Mouse (Mus musculus) embryonic facial prominence, embryonic 10.5 days (tissue): ENCODE measurements around the gene Brd1. TPM values are rescaled to one million over a fixed set of nuclear protein-coding genes. Genes with fewer than 3 reads are reported as not detected.
"Not testable (repeated sequence)": the region's sequence is repeated elsewhere in the genome, so short reads cannot be mapped to it uniquely, and the experiment has no call there.

Experiments
- DNase-seq: peaks from one replicate; pipeline ENCODE4 v3.0.0-alpha.2; 2017; ENCODE audit warnings: low spot score
- H3K27ac ChIP-seq: fragments of 300-500 bp; sonication (generic); replicated peaks from 2 replicates; pipeline ENCODE4 v1.5.1; 2016; ENCODE audit warnings: mild to moderate bottlenecking
- H3K27me3 ChIP-seq: fragments of 300-500 bp; sonication (generic); replicated peaks from 2 replicates; pipeline ENCODE4 v1.6.1; 2016; ENCODE audit warnings: low read depth, mild to moderate bottlenecking; ENCODE audit not compliant: poor library complexity, severe bottlenecking
- H3K36me3 ChIP-seq: fragments of 300-500 bp; sonication (generic); replicated peaks from 2 replicates; pipeline ENCODE4 v1.6.1; 2016; ENCODE audit warnings: mild to moderate bottlenecking, moderate library complexity
- H3K4me1 ChIP-seq: fragments of 300-500 bp; sonication (generic); 2 replicates; pipeline ENCODE4 v1.6.1; 2016
- H3K4me3 ChIP-seq: fragments of 300-500 bp; sonication (generic); 2 replicates; pipeline ENCODE4 v1.5.1; 2016; ENCODE audit warnings: mild to moderate bottlenecking, moderate library complexity
- H3K9me3 ChIP-seq: fragments of 300-500 bp; sonication (generic); 2 replicates; pipeline ENCODE4 v1.6.1; 2016; ENCODE audit warnings: mild to moderate bottlenecking
- WGBS: fragments of 180-500 bp; shearing (Covaris S2); methylation state at CpG from one replicate; pipeline ENCODE4 v1.1.7; 2016; 5-methylcytosine and 5-hydroxymethylcytosine counted together
- polyA plus RNA-seq: library from polyadenylated mRNA; unstranded; fragments of >200 nt; fragmentation: Nextera tagmentation; extraction: Ambion mirVana; gene quantifications from 2 replicates; pipeline ENCODE4 v1.2.1, GENCODE M21; 2016

The Brd1 gene
- polyA plus RNA-seq, 1 experiment from 2014 or later, result 23.5 TPM

- H3K27me3 ChIP-seq, result no peaks in the 10 kb centered on the region
- no peaks in the 10 kb centered on the region for H3K4me1 ChIP-seq
- H3K9me3 ChIP-seq, result no peaks in the 10 kb centered on the region
- no peak overlapping the region for H3K27ac ChIP-seq
- DNase-seq, result no peak
- H3K4me3 ChIP-seq, result no peak overlapping the region
- H3K36me3 ChIP-seq, result peaks cover 94% of the 10 kb centered on the region
- WGBS, result 89% methylated on average over 6 of the region's 6 CpGs
Measured at GRCm38 (mm10) chr15:88723205-88723604, 10.8 kb downstream of the Brd1 start.

GRCm38 (mm10) chr15:88717239-88717638, 16.8 kb downstream of the Brd1 start:
- no peaks in the 10 kb centered on the region for H3K9me3 ChIP-seq
- H3K27me3 ChIP-seq, result no peaks in the 10 kb centered on the region
- DNase-seq, result no peak
- H3K27ac ChIP-seq, result no peak overlapping the region
- 72% methylated on average over 9 of the region's 9 CpGs for WGBS
- no peak overlapping the region for H3K4me3 ChIP-seq
- no peaks in the 10 kb centered on the region for H3K4me1 ChIP-seq
- peaks cover 100% of the 10 kb centered on the region for H3K36me3 ChIP-seq

GRCm38 (mm10) chr15:88716350-88716749, 17.7 kb downstream of the Brd1 start:
- Histone ChIP-seq H3K27me3 (no peaks in the 10 kb centered on the region), H3K27ac (no peak overlapping the region), H3K4me3 (no peak overlapping the region), H3K4me1 (no peaks in the 10 kb centered on the region), H3K36me3 (peaks cover 100% of the 10 kb centered on the region), H3K9me3 (no peaks in the 10 kb centered on the region)
- no peak for DNase-seq

- Histone ChIP-seq H3K4me3 (no peak overlapping the region), H3K36me3 (peaks cover 100% of the 10 kb centered on the region), H3K27me3 (no peaks in the 10 kb centered on the region), H3K9me3 (no peaks in the 10 kb centered on the region), H3K27ac (no peak overlapping the region), H3K4me1 (no peaks in the 10 kb centered on the region)
- DNase-seq, result no peak
- 93% methylated on average over 6 of the region's 6 CpGs for WGBS
Measured at GRCm38 (mm10) chr15:88714021-88714589, 19.9 kb downstream of the Brd1 start.

- no peak overlapping the region for H3K4me3 ChIP-seq
- H3K27me3 ChIP-seq, result no peaks in the 10 kb centered on the region
- whole genome bisulfite sequencing, result 94% methylated on average over 15 of the region's 15 CpGs
- no peak for DNase-seq
- no peak overlapping the region for H3K27ac ChIP-seq
- no peaks in the 10 kb centered on the region for H3K4me1 ChIP-seq
- peaks cover 100% of the 10 kb centered on the region for H3K36me3 ChIP-seq
- H3K9me3 ChIP-seq, result no peaks in the 10 kb centered on the region
Measured at GRCm38 (mm10) chr15:88712501-88712900, 21.5 kb downstream of the Brd1 start.

- H3K27ac ChIP-seq, result no peak overlapping the region
- DNase-seq, result no peak
- no peaks in the 10 kb centered on the region for H3K4me1 ChIP-seq
- no peak overlapping the region for H3K4me3 ChIP-seq
- no peaks in the 10 kb centered on the region for H3K9me3 ChIP-seq
- WGBS, result 96% methylated on average over 5 of the region's 5 CpGs
- no peaks in the 10 kb centered on the region for H3K27me3 ChIP-seq
- H3K36me3 ChIP-seq, result peaks cover 100% of the 10 kb centered on the region
Measured at GRCm38 (mm10) chr15:88709878-88710277, 24.2 kb downstream of the Brd1 start.

- 85% methylated on average over 13 of the region's 13 CpGs for WGBS
- H3K36me3 ChIP-seq, result peaks cover 100% of the 10 kb centered on the region
Measured at GRCm38 (mm10) chr15:88708657-88709511, 25.1 kb downstream of the Brd1 start.

GRCm38 (mm10) chr15:88708204-88708603, 25.8 kb downstream of the Brd1 start:
- Histone ChIP-seq H3K36me3 (peaks cover 100% of the 10 kb centered on the region), H3K27me3 (no peaks in the 10 kb centered on the region), H3K9me3 (no peaks in the 10 kb centered on the region), H3K4me1 (no peaks in the 10 kb centered on the region), H3K4me3 (no peak overlapping the region), H3K27ac (no peak overlapping the region)
- WGBS, result 92% methylated on average over 5 of the region's 5 CpGs
- no peak for DNase-seq

More at GRCm38 (mm10) chr15:88708657-88709511, 25.1 kb downstream of the Brd1 start:
- H3K9me3 ChIP-seq, result no peaks in the 10 kb centered on the region
- H3K4me3 ChIP-seq, result no peak overlapping the region
- no peak for DNase-seq
- H3K27ac ChIP-seq, result no peak overlapping the region
- no peaks in the 10 kb centered on the region for H3K27me3 ChIP-seq
- H3K4me1 ChIP-seq, result no peaks in the 10 kb centered on the region

- not testable (repeated sequence) for H3K27ac ChIP-seq, DNase-seq, H3K27me3 ChIP-seq
Measured at GRCm38 (mm10) chr15:88706987-88707386, 27.0 kb downstream of the Brd1 start.

GRCm38 (mm10) chr15:88706320-88706719, 27.7 kb downstream of the Brd1 start:
- H3K4me1 ChIP-seq, result no peaks in the 10 kb centered on the region
- no peak overlapping the region for H3K27ac ChIP-seq
- 85% methylated on average over 6 of the region's 6 CpGs for WGBS
- DNase-seq, result no peak
- no peaks in the 10 kb centered on the region for H3K27me3 ChIP-seq
- H3K36me3 ChIP-seq, result peaks cover 100% of the 10 kb centered on the region
- no peak overlapping the region for H3K4me3 ChIP-seq
- H3K9me3 ChIP-seq, result no peaks in the 10 kb centered on the region

More at GRCm38 (mm10) chr15:88706987-88707386, 27.0 kb downstream of the Brd1 start:
- H3K4me3 ChIP-seq, H3K9me3 ChIP-seq, H3K4me1 ChIP-seq: not testable (repeated sequence)
- peaks cover 100% of the 10 kb centered on the region for H3K36me3 ChIP-seq
- WGBS, result 82% methylated on average over 13 of the region's 13 CpGs

GRCm38 (mm10) chr15:88704284-88704683, 29.7 kb downstream of the Brd1 start:
- no peak for DNase-seq
- Histone ChIP-seq H3K27me3 (no peaks in the 10 kb centered on the region), H3K4me1 (no peaks in the 10 kb centered on the region), H3K36me3 (peaks cover 100% of the 10 kb centered on the region), H3K4me3 (no peak overlapping the region), H3K27ac (no peak overlapping the region), H3K9me3 (no peaks in the 10 kb centered on the region)
- 57% methylated on average over 1 of the region's 1 CpGs for WGBS

GRCm38 (mm10) chr15:88702501-88702900, 31.5 kb downstream of the Brd1 start:
- DNase-seq, result no peak
- no peaks in the 10 kb centered on the region for H3K4me1 ChIP-seq
- no peak overlapping the region for H3K4me3 ChIP-seq
- H3K27me3 ChIP-seq, result no peaks in the 10 kb centered on the region
- no peak overlapping the region for H3K27ac ChIP-seq
- WGBS, result 83% methylated on average over 3 of the region's 3 CpGs
- H3K9me3 ChIP-seq, result no peaks in the 10 kb centered on the region
- H3K36me3 ChIP-seq, result peaks cover 100% of the 10 kb centered on the region

- Histone ChIP-seq H3K4me1 (no peaks in the 10 kb centered on the region), H3K27ac (no peak overlapping the region), H3K9me3 (no peaks in the 10 kb centered on the region), H3K4me3 (no peak overlapping the region), H3K36me3 (peaks cover 100% of the 10 kb centered on the region), H3K27me3 (no peaks in the 10 kb centered on the region)
- no peak for DNase-seq
- WGBS, result 96% methylated on average over 18 of the region's 18 CpGs
Measured at GRCm38 (mm10) chr15:88700759-88701158, 33.3 kb downstream of the Brd1 start.
